Mouse (Mus musculus) megakaryocyte, embryonic 14.5 days (primary cell): ENCODE measurements around the gene Trabd2b.

ENCODE experiments used
- FLI1 ChIP-seq: IDR thresholded peaks from 2 replicates; pipeline ENCODE4 v1.6.1; 2012; ENCODE audit warnings: low read length, inconsistent platforms, mixed read lengths
- GATA1 ChIP-seq: IDR thresholded peaks from 3 replicates; pipeline ENCODE4 v1.6.1; 2012; ENCODE audit warnings: mixed read lengths, low read length, inconsistent platforms, borderline replicate concordance

GRCm38 (mm10) chr4:114622929-114623328, 216.4 kb downstream of the Trabd2b start:
- no peak for TF ChIP-seq GATA1
- no peak for TF ChIP-seq FLI1
